Mouse (Mus musculus): ENCODE results near the gene Ap1b1. TPM values are rescaled to one million over a fixed set of nuclear protein-coding genes. Genes with fewer than 3 reads are reported as not detected.

Ap1b1 gene
- polyA plus RNA-seq, 1 experiment: 65.8 TPM

DNA sequence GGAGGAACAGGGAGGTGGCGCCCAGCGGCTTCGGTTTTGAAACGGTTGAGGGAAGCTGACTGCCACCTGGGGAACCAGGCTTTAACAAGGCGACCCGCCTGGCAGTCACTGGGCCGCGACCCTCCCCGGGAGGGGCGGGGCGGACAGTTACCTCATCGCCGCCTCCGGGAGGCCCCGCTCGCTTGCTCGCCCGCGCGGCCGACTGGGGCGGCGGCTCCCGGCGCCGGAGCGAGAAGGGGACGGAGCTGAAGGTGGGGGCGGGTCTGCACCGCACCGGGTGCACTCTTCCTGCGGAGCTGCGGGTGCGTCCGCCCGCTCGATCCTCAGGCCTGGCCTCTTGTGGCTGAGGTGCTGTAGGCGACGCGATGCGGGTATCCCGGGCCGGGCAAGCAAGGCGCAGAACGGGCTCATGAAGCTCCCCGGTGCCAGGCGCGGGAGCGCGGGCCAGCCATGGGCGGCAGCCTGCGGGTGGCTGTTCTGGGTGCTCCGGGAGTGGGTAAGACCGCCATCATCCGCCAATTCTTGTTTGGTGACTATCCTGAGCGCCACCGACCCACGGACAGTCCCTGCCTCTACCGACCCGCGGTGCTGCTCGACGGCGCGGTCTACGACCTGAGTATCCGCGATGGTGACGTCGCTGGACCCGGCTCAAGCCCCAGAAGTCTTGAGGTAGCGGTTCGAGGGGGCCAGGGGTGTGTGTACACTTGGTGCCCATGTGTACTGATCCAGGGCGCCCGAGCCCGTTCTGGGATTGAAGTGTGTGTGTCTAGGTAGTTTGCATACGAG lies 71.4 kb downstream of the Ap1b1 start, which contains the start of gene Rasl10a:
Gene Rasl10a (plus strand): TSS at position 273 of the 786 bp plus-strand sequence.
- no peak for TF ChIP-seq CTCF (IDR thresholded peaks at IDR 0.05; ENCODE audit: borderline replicate concordance, insufficient read depth, low read length)
- no peak; the same call in 1 of the 2 replicates for TF ChIP-seq POLR2A (IDR thresholded peaks at IDR 0.05; ENCODE audit: low read depth, low read length)
- H3K4me1 ChIP-seq (ENCODE audit: control insufficient read depth, insufficient read depth, low read length): peaks cover 2% of the 10 kb centered on the region; the same call in 1 of the 2 replicates
- H3K27ac ChIP-seq (ENCODE audit: insufficient read depth, low read length): no peak within 1 kb of the TSS
- H3K4me3 ChIP-seq (ENCODE audit: insufficient read depth, low read length): peak within 1 kb of the TSS; percentile 8

- Histone ChIP-seq H3K4me1 (ENCODE audit: control insufficient read depth, insufficient read depth, low read length) (peaks cover 2% of the 10 kb centered on the region; the same call in 1 of the 2 replicates), H3K27ac (ENCODE audit: insufficient read depth, low read length) (no peak overlapping the region), H3K4me3 (ENCODE audit: insufficient read depth, low read length) (no peak overlapping the region)
- TF ChIP-seq CTCF (IDR thresholded peaks at IDR 0.05; ENCODE audit: borderline replicate concordance, insufficient read depth, low read length): no peak
- TF ChIP-seq POLR2A (IDR thresholded peaks at IDR 0.05; ENCODE audit: low read depth, low read length): no peak
Measured at GRCm38 (mm10) chr11:5058783-5059182, 72.2 kb downstream of the Ap1b1 start.

- TF ChIP-seq CTCF (IDR thresholded peaks at IDR 0.05; ENCODE audit: borderline replicate concordance, insufficient read depth, low read length) (no peak), POLR2A (IDR thresholded peaks at IDR 0.05; ENCODE audit: low read depth, low read length) (0 out of 2 replicates have a peak, but pooled peaks have one; percentile 14)
- Histone ChIP-seq H3K4me1 (ENCODE audit: control insufficient read depth, insufficient read depth, low read length) (peaks cover 2% of the 10 kb centered on the region; the same call in 1 of the 2 replicates), H3K4me3 (ENCODE audit: insufficient read depth, low read length) (no peak overlapping the region), H3K27ac (ENCODE audit: insufficient read depth, low read length) (no peak overlapping the region)
Measured at GRCm38 (mm10) chr11:5059230-5059629, 72.6 kb downstream of the Ap1b1 start.

DNA sequence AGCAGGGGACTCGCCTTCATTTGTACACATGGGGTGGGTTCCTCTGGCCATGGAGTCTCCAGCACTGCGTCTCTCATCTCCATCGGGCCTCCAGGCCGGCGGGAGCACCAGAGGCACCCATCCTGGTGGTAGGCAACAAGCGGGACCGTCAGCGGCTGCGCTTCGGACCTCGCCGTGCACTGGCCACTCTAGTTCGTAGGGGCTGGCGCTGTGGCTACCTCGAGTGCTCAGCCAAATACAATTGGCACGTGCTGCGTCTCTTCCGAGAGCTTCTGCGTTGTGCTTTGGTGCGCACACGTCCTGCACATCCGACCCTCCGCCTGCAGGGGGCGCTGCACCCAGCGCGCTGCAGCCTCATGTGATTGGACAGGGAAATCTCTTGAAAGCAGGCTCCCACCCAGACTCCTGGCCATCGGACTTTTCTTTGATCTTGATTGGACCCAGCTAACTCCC lies 73.1 kb downstream of the Ap1b1 start:
- H3K4me1 ChIP-seq (ENCODE audit: control insufficient read depth, insufficient read depth, low read length): peaks cover 2% of the 10 kb centered on the region; the same call in 1 of the 2 replicates
- TF ChIP-seq POLR2A (IDR thresholded peaks at IDR 0.05; ENCODE audit: low read depth, low read length) (no peak), CTCF (IDR thresholded peaks at IDR 0.05; ENCODE audit: borderline replicate concordance, insufficient read depth, low read length) (peak; percentile 89)
- no peak overlapping the region for H3K27ac ChIP-seq (ENCODE audit: insufficient read depth, low read length)
- H3K4me3 ChIP-seq (ENCODE audit: insufficient read depth, low read length): no peak overlapping the region

- peaks cover 2% of the 10 kb centered on the region; the same call in 1 of the 2 replicates for H3K4me1 ChIP-seq (ENCODE audit: control insufficient read depth, insufficient read depth, low read length)
- TF ChIP-seq POLR2A (IDR thresholded peaks at IDR 0.05; ENCODE audit: low read depth, low read length) (no peak), CTCF (IDR thresholded peaks at IDR 0.05; ENCODE audit: borderline replicate concordance, insufficient read depth, low read length) (no peak)
- H3K27ac ChIP-seq (ENCODE audit: insufficient read depth, low read length): no peak overlapping the region
- H3K4me3 ChIP-seq (ENCODE audit: insufficient read depth, low read length): no peak overlapping the region
Measured at GRCm38 (mm10) chr11:5060756-5061412, 74.3 kb downstream of the Ap1b1 start.

DNA sequence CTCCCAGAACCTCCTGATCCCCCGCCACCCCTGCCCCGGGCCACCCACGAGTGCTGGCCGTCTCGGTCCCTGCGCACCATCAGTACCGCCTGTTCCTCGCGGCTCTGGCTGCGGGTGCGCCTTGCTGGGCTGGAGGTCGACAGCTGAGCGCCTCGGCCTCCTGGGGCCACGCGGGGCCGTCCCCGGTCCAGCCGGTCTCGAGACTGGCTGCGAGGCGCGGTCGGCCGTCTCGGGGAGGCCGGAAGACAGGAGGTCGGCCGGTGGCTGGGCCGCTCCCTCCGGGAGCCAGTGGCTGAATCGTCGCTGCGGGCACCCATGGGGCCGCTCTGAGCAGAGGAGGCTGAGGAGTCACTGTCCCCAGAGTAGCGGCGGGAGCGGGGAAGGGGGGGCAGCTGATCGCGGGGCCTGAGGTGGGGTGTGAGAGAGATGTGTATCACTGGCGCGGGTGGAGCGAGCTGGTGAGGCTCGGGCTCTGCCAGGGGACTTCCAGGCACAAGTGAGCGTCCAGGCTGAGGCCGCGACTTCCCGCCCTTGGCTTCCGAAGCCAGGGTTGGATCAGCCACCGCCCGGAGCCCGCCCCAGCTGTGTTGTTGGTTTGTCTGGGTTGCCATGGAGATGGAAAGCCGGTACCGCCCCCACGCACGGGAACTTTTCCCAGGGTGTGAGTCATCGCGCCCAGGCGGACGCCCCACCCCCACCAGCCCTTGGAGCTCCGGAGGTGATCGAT lies 75.0 kb downstream of the Ap1b1 start:
- Histone ChIP-seq H3K4me1 (ENCODE audit: control insufficient read depth, insufficient read depth, low read length) (peaks cover 2% of the 10 kb centered on the region; the same call in 1 of the 2 replicates), H3K27ac (ENCODE audit: insufficient read depth, low read length) (no peak overlapping the region), H3K4me3 (ENCODE audit: insufficient read depth, low read length) (no peak overlapping the region)
- TF ChIP-seq POLR2A (IDR thresholded peaks at IDR 0.05; ENCODE audit: low read depth, low read length): no peak
- no peak for TF ChIP-seq CTCF (IDR thresholded peaks at IDR 0.05; ENCODE audit: borderline replicate concordance, insufficient read depth, low read length)

DNA sequence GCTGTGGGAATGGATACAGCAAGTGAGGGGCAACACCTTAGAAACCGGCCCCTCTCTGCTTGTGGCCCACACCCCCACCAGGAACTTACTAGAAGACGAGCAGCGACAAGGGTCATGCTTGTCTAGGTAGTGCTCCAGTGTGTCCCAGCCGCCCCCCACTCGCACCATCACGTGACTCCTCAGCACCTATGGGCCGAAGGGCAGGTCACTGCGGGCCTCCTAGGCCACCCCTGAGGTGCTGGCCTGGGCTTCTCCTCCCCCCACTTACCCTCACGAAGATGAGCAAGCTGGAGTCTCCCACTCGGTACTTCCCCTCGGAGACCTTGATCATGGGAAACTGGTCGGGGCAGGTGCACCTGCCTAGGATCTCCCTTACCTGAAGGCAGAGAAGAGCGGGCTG lies 75.7 kb downstream of the Ap1b1 start:
- Histone ChIP-seq H3K4me3 (ENCODE audit: insufficient read depth, low read length) (no peak overlapping the region), H3K27ac (ENCODE audit: insufficient read depth, low read length) (no peak overlapping the region), H3K4me1 (ENCODE audit: control insufficient read depth, insufficient read depth, low read length) (peaks cover 2% of the 10 kb centered on the region; the same call in 1 of the 2 replicates)
- TF ChIP-seq POLR2A (IDR thresholded peaks at IDR 0.05; ENCODE audit: low read depth, low read length) (no peak), CTCF (IDR thresholded peaks at IDR 0.05; ENCODE audit: borderline replicate concordance, insufficient read depth, low read length) (no peak)

DNA sequence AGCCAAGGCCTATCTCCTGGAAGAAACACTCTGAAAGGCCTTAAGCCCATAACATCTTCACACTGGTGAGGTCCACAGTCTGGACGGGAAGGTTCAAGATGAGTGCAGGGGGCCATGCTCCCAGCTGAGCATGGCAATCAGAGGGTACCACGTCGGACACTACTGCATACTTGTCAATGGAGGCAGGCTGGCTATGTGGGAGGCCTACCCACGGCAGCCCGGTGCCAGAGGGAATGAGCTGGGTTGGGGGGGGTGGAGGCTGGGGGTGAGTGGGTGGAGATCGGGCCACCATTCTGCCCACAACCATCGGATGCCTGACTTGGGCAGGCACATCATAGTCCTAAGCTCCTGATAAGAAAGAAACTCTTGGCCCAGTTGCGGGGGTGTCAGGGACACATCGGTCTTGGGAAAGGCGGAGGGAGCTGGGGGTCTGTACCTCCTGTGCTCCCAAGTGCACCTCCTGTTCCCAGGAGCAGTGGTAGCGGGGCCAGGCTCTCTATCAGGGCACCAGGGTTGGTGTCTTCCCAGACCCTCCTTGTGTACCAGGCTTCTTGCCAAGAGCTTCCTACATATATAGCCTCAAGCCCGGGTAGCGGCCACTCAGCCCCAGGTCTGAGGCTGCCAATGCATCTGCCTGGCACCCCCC lies 76.4 kb downstream of the Ap1b1 start:
- no peak overlapping the region for H3K4me3 ChIP-seq (ENCODE audit: insufficient read depth, low read length)
- peaks cover 2% of the 10 kb centered on the region; the same call in 1 of the 2 replicates for H3K4me1 ChIP-seq (ENCODE audit: control insufficient read depth, insufficient read depth, low read length)

More for the DNA sequence above, 76.4 kb downstream of the Ap1b1 start:
- H3K27ac ChIP-seq (ENCODE audit: insufficient read depth, low read length): no peak overlapping the region
- TF ChIP-seq CTCF (IDR thresholded peaks at IDR 0.05; ENCODE audit: borderline replicate concordance, insufficient read depth, low read length) (no peak), POLR2A (IDR thresholded peaks at IDR 0.05; ENCODE audit: low read depth, low read length) (no peak)

Data from embryonic fibroblast, embryonic 13.5 days (primary cell).